Mouse (Mus musculus) adrenal gland (tissue): ENCODE measurements around the gene Actn4.
"Not testable (repeated sequence)": the region's sequence is repeated elsewhere in the genome, so short reads cannot be mapped to it uniquely, and the experiment has no call there.

ENCODE experiments used
- intact Hi-C: fragments of 180-260 bp; cut with DNase I; formaldehyde crosslinking; loops from one replicate; pipeline ENCODE4 v1.15.1; 2025

The Actn4 gene

GRCm38 (mm10) chr7:28899972-28900371 lies 62.2 kb downstream of the Actn4 start:
- intact Hi-C loops: loop anchor here (10.0 kb wide), 1 partner anchor 135 kb away; no protein-coding TSS in a partner anchor

GRCm38 (mm10) chr7:28897661-28898060 lies 64.5 kb downstream of the Actn4 start:
- intact Hi-C loops: no loop called here

- intact Hi-C loops: no loop called here
Observed at GRCm38 (mm10) chr7:28894942-28895341, 67.2 kb downstream of the Actn4 start.

- intact Hi-C loops: no loop called here
Observed at GRCm38 (mm10) chr7:28893643-28894265, 68.4 kb downstream of the Actn4 start.

GRCm38 (mm10) chr7:28892601-28893000 lies 69.5 kb downstream of the Actn4 start:
- intact Hi-C loops: no loop called here

- intact Hi-C loops: no loop called here
Observed at GRCm38 (mm10) chr7:28888701-28889161, 73.4 kb downstream of the Actn4 start.

- intact Hi-C loops: no loop called here
Observed at GRCm38 (mm10) chr7:28886486-28886885, 75.7 kb downstream of the Actn4 start.

GRCm38 (mm10) chr7:28883704-28884103 lies 78.4 kb downstream of the Actn4 start:
- intact Hi-C loops: not testable (repeated sequence)

GRCm38 (mm10) chr7:28883039-28883438 lies 79.1 kb downstream of the Actn4 start:
- intact Hi-C loops: no loop called here

- intact Hi-C loops: no loop called here
Observed at GRCm38 (mm10) chr7:28881199-28881598, 80.9 kb downstream of the Actn4 start, which contains the start of gene Capn12. Gene Capn12 (plus strand): TSS chr7:28881422.

GRCm38 (mm10) chr7:28880554-28880953 lies 81.6 kb downstream of the Actn4 start:
- intact Hi-C loops: no loop called here

- intact Hi-C loops: no loop called here
Observed at GRCm38 (mm10) chr7:28879606-28880005, 82.5 kb downstream of the Actn4 start.

- intact Hi-C loops: no loop called here
Observed at GRCm38 (mm10) chr7:28877856-28878255, 84.3 kb downstream of the Actn4 start.

GRCm38 (mm10) chr7:28877155-28877554 lies 85.0 kb downstream of the Actn4 start:
- intact Hi-C loops: no loop called here

GRCm38 (mm10) chr7:28876099-28876498 lies 86.0 kb downstream of the Actn4 start:
- intact Hi-C loops: no loop called here

GRCm38 (mm10) chr7:28874565-28874964 lies 87.6 kb downstream of the Actn4 start:
- intact Hi-C loops: loop anchor here (5.0 kb wide), 1 partner anchor 42 kb away; the partner anchor contains the start of gene Lgals4

- intact Hi-C loops: loop anchor here (5.0 kb wide), 1 partner anchor 39 kb away; the partner anchor contains the start of gene Lgals4
Observed at GRCm38 (mm10) chr7:28870901-28871664, 91.1 kb downstream of the Actn4 start.

- intact Hi-C loops: loop anchor here (2.0 to 5.0 kb wide), 2 partner anchors 69 to 85 kb away; no protein-coding TSS in a partner anchor
Observed at GRCm38 (mm10) chr7:28867508-28868340, 94.4 kb downstream of the Actn4 start.

- intact Hi-C loops: loop anchor here (2.0 to 5.0 kb wide), 2 partner anchors 68 to 85 kb away; no protein-coding TSS in a partner anchor
Observed at GRCm38 (mm10) chr7:28866769-28867507, 95.2 kb downstream of the Actn4 start.

GRCm38 (mm10) chr7:28865481-28866300 lies 96.4 kb downstream of the Actn4 start:
- intact Hi-C loops: loop anchor here (2.0 to 5.0 kb wide), 2 partner anchors 67 to 83 kb away; no protein-coding TSS in a partner anchor
